Mouse (Mus musculus): ENCODE data around the gene Agbl4. TPM values are rescaled to one million over a fixed set of nuclear protein-coding genes. Genes with fewer than 3 reads are reported as not detected.

The Agbl4 gene
- total RNA-seq, 1 experiment from 2014 or later, result not detected

DNA sequence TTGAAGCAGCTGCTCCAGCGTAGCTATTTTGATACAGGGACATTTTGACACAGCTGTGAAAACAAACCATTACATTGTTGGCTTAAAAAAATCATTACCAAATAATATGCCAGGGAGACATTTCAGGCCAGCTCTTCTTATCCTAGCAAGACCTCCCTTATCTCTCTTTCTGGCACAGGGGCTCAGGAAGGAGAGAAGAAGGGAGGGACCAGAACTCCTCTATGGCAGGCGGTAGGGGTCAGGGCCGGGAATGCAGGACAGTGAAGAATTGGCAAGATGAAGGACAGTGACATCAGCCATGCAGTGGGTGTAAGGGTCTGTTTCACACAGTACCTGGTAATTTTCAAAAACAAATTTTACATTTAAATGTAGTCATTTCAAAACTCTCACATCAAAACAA is 1116.5 kb downstream of the Agbl4 start:
- ATAC-seq (replicated peaks; ENCODE audit: insufficient number of reproducible peaks, low FRiP score, low TSS enrichment, poor library complexity, severe bottlenecking), result no peak

DNA sequence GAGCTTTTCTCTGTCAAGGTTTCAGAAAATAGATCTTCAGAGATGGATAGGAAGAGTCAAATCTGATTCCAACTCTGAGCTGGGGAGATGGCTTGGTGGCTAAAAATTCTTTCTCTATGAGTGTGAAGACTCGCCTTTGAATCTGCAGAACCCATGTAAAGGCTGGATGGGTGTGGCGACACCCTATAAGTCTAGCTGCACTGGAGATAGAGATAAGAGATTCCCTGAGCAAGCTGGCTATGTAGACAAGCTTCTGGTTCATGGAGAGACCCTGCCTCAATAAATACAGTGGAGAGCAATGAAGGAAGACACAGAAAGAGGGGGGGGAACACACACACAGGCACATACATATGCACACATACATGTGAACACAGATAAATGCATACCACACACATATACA is 1118.7 kb downstream of the Agbl4 start:
- no peak for ATAC-seq (replicated peaks; ENCODE audit: insufficient number of reproducible peaks, low FRiP score, low TSS enrichment, poor library complexity, severe bottlenecking)

GRCm38 (mm10) chr4:111517063-111517792 is 1119.8 kb downstream of the Agbl4 start:
- no peak for ATAC-seq (replicated peaks; ENCODE audit: insufficient number of reproducible peaks, low FRiP score, low TSS enrichment, poor library complexity, severe bottlenecking)

- ATAC-seq (replicated peaks; ENCODE audit: insufficient number of reproducible peaks, low FRiP score, low TSS enrichment, poor library complexity, severe bottlenecking), result no peak
Observed at GRCm38 (mm10) chr4:111518191-111518590, 1120.7 kb downstream of the Agbl4 start.

DNA sequence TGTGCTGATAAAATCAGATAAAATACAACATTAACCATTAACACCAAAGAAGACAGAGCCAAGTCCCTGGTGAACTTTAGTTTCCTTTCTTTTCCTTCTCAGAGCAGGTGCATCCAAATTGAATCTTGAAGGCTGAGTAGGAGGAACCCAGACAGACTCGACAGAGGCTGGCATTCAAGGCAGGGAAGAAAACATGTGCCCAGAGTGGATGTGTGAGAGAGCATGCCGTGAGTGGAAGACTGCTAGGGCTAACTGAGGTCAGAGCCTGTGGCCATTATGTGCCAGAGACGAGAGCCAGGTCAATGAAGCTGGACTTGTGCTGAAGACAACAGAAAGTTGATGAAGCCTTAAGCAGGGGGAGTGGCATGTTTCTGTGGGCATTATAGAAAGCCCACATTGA is 1121.8 kb downstream of the Agbl4 start:
- no peak for ATAC-seq (replicated peaks; ENCODE audit: insufficient number of reproducible peaks, low FRiP score, low TSS enrichment, poor library complexity, severe bottlenecking)

DNA sequence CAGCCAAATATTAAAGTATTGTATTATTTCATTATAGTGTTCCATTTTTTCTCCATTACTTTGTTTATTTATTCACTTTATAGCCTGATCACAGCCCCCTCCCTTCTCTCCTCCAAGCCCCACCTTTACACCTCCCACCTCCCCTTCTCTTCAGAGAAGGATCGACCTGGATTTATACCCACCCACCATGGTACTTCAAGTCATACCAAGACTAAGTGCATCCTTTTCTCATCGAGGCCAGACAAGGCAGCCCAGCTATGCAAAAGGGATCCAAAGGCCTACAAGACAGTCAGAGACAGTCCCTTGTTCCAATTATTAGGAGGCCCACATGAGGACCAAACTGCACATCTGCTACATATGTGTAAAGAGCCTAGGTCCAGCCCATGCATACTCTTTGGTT is 1122.5 kb downstream of the Agbl4 start:
- no peak for ATAC-seq (replicated peaks; ENCODE audit: insufficient number of reproducible peaks, low FRiP score, low TSS enrichment, poor library complexity, severe bottlenecking)

DNA sequence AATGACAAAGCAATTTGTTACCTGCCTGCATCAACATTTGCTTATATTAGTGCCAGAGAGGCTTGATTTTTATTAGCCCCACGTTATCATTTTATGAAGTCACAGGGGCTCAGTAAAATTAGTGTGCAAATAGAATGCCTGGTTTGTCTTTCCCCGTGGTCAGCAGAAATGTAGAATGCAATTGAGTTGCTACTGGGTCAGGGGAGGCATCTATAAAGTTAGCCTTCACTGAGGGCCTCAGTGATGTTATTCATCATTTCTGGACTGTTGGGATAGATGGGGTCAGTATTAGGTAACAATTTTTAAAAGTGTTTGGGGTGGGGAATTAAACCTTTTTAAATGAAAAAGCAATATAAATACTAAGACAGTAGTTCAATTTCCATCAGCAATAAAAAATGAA is 1125.5 kb downstream of the Agbl4 start:
- no peak for ATAC-seq (replicated peaks; ENCODE audit: insufficient number of reproducible peaks, low FRiP score, low TSS enrichment, poor library complexity, severe bottlenecking)

GRCm38 (mm10) chr4:111528961-111529360 is 1131.5 kb downstream of the Agbl4 start:
- no peak for ATAC-seq (replicated peaks; ENCODE audit: insufficient number of reproducible peaks, low FRiP score, low TSS enrichment, poor library complexity, severe bottlenecking)

DNA sequence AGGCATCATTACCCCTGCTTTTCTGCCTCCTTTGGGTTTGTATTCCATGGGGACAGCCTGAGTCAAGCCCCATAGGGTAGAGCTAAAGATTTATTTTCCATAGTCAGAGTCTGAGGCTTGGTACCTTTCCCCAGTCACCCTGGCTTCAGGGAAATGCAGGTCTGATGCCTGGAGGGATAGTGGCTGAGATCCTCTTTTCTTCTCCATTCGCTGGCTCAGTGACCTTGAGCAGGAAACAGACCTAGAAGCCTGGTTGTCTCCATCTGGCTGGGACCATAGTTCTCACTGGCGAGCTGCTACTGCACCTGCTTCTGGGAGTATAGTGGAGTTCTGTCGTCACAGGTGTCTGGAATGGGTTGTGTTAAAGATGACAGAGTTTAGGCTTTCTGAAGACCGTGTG is 1132.5 kb downstream of the Agbl4 start:
- ATAC-seq (replicated peaks; ENCODE audit: insufficient number of reproducible peaks, low FRiP score, low TSS enrichment, poor library complexity, severe bottlenecking), result no peak

GRCm38 (mm10) chr4:111530537-111530936 is 1133.1 kb downstream of the Agbl4 start:
- ATAC-seq (replicated peaks; ENCODE audit: insufficient number of reproducible peaks, low FRiP score, low TSS enrichment, poor library complexity, severe bottlenecking), result no peak

DNA sequence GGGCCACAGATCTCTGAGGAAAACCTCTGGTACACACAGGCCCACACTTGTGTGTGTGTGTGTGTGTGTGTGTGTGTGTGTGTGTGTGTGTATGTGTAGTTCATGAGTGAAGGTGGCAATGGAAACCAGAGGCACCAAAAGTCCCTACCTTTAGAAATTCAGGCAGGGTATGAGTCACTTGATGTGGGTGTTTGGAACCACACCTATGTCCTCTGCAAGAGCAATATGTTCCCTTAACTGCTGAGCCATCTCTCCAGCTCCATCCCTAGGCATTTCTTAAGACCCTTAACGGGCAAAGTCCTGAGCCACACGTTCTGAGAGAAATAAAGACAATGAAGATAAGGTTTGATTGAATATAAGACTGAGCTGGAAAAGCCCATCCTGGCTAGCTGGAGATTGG is 1147.2 kb downstream of the Agbl4 start:
- ATAC-seq (replicated peaks; ENCODE audit: insufficient number of reproducible peaks, low FRiP score, low TSS enrichment, poor library complexity, severe bottlenecking), result no peak

DNA sequence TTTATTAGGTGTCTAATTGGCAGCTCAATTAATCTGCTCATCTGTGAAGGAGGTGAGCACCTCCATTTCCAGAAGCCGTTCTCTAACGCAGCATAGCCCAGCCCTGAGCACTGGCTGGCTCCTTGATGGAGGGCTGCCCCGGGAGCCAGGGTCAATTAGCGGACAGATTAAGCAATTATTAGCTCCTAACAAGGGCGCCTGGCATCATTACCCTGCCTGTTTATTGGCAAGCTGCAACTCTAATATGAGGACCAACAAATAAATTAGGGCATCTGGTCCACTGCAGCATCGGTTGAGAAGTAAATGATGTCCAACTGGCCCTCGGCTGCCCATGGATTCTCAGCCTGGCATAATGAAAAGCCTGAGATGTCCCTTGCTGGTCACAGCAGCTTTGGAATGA is 1148.5 kb downstream of the Agbl4 start:
- no peak for ATAC-seq (replicated peaks; ENCODE audit: insufficient number of reproducible peaks, low FRiP score, low TSS enrichment, poor library complexity, severe bottlenecking)

- no peak for ATAC-seq (replicated peaks; ENCODE audit: insufficient number of reproducible peaks, low FRiP score, low TSS enrichment, poor library complexity, severe bottlenecking)
Observed at GRCm38 (mm10) chr4:111555426-111555825, 1158.0 kb downstream of the Agbl4 start.

DNA sequence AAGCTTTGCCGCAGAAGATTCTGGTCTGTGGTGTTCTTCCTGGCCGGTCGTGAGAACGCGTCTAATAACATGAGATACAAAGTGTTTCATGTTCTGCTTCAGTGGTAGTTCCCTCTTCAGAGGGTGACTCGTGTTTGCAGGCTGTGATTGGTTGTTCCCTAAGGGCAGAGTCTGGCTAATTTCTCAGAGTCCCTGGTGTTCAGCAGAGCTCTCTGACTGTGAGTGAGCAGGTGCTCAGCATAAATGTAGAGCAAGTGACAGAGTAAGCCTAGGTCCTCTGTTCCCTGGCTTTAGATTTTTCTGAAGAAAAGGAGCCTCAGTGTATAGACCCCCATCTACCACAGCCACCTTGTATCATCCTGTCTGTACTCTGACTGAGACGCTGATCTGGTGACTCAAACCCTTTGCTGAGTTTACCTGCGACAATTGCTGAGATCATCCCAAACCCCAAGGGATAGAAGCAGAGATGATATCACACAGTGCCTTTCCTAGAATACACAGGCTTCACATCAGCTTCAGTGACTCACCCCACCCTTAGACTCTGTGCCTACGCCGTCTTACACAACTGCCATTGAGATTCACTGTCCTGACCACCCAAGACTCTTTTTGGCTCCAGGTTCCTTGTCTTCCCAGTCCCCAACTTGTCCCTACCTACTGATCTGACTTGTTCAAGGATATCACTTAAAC is 1179.8 kb downstream of the Agbl4 start:
- no peak for ATAC-seq (replicated peaks; ENCODE audit: insufficient number of reproducible peaks, low FRiP score, low TSS enrichment, poor library complexity, severe bottlenecking)

GRCm38 (mm10) chr4:111579115-111579862 is 1181.8 kb downstream of the Agbl4 start:
- ATAC-seq (replicated peaks; ENCODE audit: insufficient number of reproducible peaks, low FRiP score, low TSS enrichment, poor library complexity, severe bottlenecking), result no peak

DNA sequence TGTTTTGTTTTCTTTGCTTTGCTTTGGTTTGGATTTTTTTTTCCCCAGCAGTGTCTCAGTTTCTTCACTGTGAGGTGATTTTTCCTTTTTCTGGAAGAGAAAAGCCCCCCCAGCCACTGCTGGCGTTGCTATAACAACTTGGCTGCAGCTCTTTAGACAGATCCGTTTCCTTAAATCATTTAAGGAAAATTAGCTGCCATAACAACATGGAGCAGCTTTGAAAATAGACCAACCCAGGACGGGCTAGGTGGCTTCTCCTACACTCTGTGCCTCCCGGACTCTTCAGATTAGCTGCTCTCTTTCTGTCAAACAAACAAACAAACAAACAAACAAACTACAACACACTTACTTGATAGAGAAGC is 1182.4 kb downstream of the Agbl4 start:
- no peak for ATAC-seq (replicated peaks; ENCODE audit: insufficient number of reproducible peaks, low FRiP score, low TSS enrichment, poor library complexity, severe bottlenecking)

DNA sequence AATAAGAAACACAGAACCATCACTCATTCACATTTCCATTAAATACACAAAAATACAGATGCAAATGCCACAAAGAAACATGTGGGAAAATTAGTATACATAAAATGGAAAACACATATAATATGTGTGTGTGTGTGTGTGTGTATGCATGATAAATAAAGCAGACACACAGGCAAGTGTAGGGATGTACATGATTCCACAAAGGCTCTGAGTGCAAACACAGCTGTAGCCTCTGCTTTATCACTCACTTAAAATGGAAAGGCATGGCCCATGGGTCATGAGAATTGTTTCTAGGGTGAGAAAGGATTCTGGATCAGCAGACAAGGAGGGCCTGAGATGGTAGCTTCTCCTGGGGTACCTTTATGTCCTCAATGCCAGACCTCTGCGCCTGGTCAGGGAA is 1182.8 kb downstream of the Agbl4 start:
- no peak for ATAC-seq (replicated peaks; ENCODE audit: insufficient number of reproducible peaks, low FRiP score, low TSS enrichment, poor library complexity, severe bottlenecking)

- ATAC-seq (replicated peaks; ENCODE audit: insufficient number of reproducible peaks, low FRiP score, low TSS enrichment, poor library complexity, severe bottlenecking), result no peak
Observed at GRCm38 (mm10) chr4:111583562-111584237, 1186.2 kb downstream of the Agbl4 start.

- ATAC-seq (replicated peaks; ENCODE audit: insufficient number of reproducible peaks, low FRiP score, low TSS enrichment, poor library complexity, severe bottlenecking), result no peak
Observed at GRCm38 (mm10) chr4:111584286-111584685, 1186.8 kb downstream of the Agbl4 start.
